Mouse (Mus musculus): ENCODE data around the gene Med27. TPM values are rescaled to one million over a fixed set of nuclear protein-coding genes. Genes with fewer than 3 reads are reported as not detected.

Med27 gene
- polyA plus RNA-seq, 1 experiment: 26.6 TPM

DNA sequence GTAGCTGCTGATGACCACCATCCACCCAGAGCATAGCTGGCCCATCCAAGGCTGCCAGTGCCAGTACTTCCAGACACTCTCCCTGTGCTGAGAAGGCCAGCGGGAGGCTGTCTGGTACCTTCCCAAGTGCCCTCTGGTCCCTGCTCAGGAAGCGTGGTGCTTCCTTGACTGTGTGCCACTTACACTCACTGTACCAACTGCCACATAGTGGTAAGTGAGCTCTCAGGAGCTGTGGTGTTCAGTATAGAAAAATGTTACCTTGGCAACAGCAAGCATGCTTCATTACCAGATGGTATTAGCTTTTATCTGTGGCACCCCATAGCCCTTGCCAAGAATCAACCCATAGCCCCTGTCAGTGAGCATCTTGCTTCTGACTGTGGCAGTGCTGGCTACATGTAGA lies 148.7 kb downstream of the Med27 start:
- TF ChIP-seq CTCF (IDR thresholded peaks at IDR 0.05; ENCODE audit: borderline replicate concordance, insufficient read depth, low read length) (no peak), POLR2A (IDR thresholded peaks at IDR 0.05; ENCODE audit: low read depth, low read length) (no peak)
- H3K4me1 ChIP-seq (ENCODE audit: control insufficient read depth, insufficient read depth, low read length): no peaks in the 10 kb centered on the region
- H3K27ac ChIP-seq (ENCODE audit: insufficient read depth, low read length): no peak overlapping the region
- H3K4me3 ChIP-seq (ENCODE audit: insufficient read depth, low read length): no peak overlapping the region

DNA sequence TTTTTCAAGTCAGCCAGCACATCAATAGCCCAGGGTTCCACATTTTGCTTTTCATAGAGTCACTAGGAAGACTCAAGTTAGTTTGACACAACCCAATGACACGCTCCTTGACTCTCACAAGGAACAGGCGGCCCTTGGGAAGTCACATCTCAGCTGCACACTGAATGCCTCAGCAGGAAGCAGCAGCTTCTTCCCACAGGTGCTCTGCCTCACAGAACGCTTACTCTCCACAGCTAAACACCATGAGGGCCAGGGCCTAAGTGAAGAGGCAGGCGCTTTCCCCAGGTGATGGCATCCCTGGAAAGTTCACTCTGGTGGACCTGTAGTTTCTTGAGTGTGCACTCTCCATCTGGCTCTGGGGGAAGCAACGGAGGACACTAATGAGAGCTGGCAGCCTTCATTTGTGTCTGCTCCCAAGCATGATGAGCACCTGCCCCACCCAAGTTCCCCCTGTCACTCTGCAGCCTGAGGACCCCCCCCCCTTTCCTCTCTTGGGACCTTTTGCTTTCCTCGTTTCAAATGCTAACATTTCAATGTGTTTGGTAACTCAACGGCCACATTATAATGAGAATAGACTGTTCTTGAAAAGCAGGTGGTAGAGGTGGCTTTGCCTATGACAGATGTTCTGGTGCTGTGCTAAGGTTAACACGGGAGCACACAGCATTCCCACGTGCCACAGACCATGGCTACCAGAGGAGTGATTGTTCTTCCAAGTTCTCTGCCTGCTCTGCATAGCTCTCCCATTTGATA lies 154.2 kb downstream of the Med27 start:
- H3K4me1 ChIP-seq (ENCODE audit: control insufficient read depth, insufficient read depth, low read length): no peaks in the 10 kb centered on the region
- no peak overlapping the region for H3K27ac ChIP-seq (ENCODE audit: insufficient read depth, low read length)
- TF ChIP-seq CTCF (IDR thresholded peaks at IDR 0.05; ENCODE audit: borderline replicate concordance, insufficient read depth, low read length) (no peak), POLR2A (IDR thresholded peaks at IDR 0.05; ENCODE audit: low read depth, low read length) (no peak)
- H3K4me3 ChIP-seq (ENCODE audit: insufficient read depth, low read length): no peak overlapping the region

DNA sequence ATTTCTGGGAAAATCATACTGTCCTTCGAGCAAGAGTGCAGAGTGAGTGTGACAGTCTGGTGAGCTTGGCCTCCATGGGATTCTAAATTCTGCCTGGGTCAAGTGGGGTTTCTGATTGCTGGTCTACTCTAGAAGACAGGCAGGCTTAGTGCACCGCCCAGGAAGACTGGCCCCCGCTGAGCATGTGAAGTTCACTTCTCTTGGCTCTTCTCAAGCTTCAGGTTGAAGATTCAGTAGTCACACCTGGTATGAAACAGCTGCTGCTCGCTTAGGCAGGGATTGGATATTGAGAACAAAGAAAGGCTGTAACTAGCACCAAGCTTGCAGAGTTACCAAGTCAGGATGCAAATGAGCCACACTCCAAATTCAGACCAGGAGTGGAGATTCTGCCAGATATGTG lies 154.8 kb downstream of the Med27 start:
- Histone ChIP-seq H3K4me1 (ENCODE audit: control insufficient read depth, insufficient read depth, low read length) (no peaks in the 10 kb centered on the region), H3K4me3 (ENCODE audit: insufficient read depth, low read length) (no peak overlapping the region), H3K27ac (ENCODE audit: insufficient read depth, low read length) (no peak overlapping the region)
- TF ChIP-seq POLR2A (IDR thresholded peaks at IDR 0.05; ENCODE audit: low read depth, low read length): no peak
- no peak for TF ChIP-seq CTCF (IDR thresholded peaks at IDR 0.05; ENCODE audit: borderline replicate concordance, insufficient read depth, low read length)

DNA sequence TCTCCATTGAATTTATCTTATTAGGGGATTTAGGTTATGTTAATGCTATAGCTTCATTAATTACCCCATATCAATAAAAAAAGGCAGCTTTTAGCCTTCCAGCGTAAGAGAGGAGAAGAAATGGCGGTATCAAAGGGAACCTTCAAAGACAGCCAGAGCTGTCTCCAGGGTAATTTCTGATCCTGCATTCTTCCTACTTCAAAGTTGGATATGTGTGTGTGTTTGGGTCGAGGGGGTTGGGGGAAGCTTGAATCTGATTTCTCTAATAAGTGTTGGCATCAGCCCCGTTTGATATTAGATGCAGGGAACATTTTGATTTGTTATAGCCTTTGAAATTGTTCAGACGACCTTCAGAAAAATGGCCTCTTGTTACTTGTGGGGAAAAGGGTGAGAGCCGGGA lies 158.2 kb downstream of the Med27 start:
- no peak overlapping the region for H3K4me3 ChIP-seq (ENCODE audit: insufficient read depth, low read length)
- TF ChIP-seq POLR2A (IDR thresholded peaks at IDR 0.05; ENCODE audit: low read depth, low read length) (no peak), CTCF (IDR thresholded peaks at IDR 0.05; ENCODE audit: borderline replicate concordance, insufficient read depth, low read length) (no peak)
- no peak overlapping the region for H3K27ac ChIP-seq (ENCODE audit: insufficient read depth, low read length)
- no peaks in the 10 kb centered on the region for H3K4me1 ChIP-seq (ENCODE audit: control insufficient read depth, insufficient read depth, low read length)

DNA sequence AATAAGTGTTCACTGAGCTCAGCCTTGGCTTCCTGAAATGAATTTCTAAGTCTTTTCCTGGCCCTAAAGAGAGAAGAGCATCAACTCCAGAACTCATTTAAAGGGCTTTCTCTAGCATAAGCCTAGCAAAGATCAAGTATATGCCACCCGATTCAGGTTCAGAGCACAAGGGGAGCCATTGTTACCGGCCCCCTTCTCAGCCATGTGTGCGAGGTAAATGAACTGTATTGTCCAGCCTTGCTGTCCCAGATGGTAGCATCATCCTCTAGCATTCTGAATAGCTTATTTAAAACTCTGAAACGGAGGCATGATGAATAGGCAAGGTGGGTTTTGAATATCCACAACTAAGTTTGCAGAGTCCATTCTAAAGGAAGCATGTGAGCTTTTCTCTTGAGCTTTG lies 159.8 kb downstream of the Med27 start:
- H3K4me1 ChIP-seq (ENCODE audit: control insufficient read depth, insufficient read depth, low read length): no peaks in the 10 kb centered on the region
- H3K27ac ChIP-seq (ENCODE audit: insufficient read depth, low read length): no peak overlapping the region
- H3K4me3 ChIP-seq (ENCODE audit: insufficient read depth, low read length): no peak overlapping the region
- TF ChIP-seq POLR2A (IDR thresholded peaks at IDR 0.05; ENCODE audit: low read depth, low read length) (no peak), CTCF (IDR thresholded peaks at IDR 0.05; ENCODE audit: borderline replicate concordance, insufficient read depth, low read length) (no peak)

DNA sequence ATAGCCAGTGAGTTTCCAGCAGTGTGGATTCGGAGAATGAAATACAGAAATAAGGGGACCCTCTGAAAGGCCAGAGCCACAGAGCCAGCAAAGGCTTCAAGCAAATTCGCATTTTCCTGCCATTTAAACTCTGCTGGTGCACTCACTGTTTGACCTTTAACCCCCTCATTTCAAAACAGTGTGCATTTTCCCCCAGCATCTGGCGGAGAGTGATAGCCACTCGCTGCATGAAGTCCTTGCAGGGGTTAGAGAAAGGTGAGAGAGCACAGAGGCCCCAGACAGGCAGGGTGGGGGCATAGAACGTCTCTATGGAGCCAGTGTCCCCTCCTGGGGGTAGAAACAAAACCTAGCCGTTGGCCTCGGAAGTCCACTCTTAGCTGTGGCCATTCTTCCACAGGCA lies 166.5 kb downstream of the Med27 start:
- Histone ChIP-seq H3K4me3 (ENCODE audit: insufficient read depth, low read length) (no peak overlapping the region), H3K27ac (ENCODE audit: insufficient read depth, low read length) (no peak overlapping the region), H3K4me1 (ENCODE audit: control insufficient read depth, insufficient read depth, low read length) (no peaks in the 10 kb centered on the region)
- TF ChIP-seq CTCF (IDR thresholded peaks at IDR 0.05; ENCODE audit: borderline replicate concordance, insufficient read depth, low read length) (no peak), POLR2A (IDR thresholded peaks at IDR 0.05; ENCODE audit: low read depth, low read length) (no peak)

DNA sequence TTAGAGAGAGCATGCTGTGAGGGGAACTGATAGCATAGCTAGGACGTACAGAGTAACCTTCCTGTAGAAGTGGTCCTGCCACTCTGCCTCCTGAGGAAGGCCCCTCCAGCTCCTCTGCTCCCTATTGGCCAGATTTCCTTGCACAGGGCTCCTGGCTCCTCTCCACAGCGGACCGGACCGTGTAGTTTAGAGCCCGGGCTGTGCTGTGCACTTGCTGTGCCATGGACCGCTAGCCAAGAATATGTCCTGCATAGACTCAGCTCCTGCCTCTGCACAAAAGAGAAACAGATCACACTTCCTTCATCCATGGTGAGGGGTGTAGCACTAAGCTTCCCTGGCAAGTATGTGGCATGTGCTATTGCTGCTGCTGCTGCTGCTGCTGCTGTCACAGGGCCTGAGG lies 168.2 kb downstream of the Med27 start:
- TF ChIP-seq CTCF (IDR thresholded peaks at IDR 0.05; ENCODE audit: borderline replicate concordance, insufficient read depth, low read length) (no peak), POLR2A (IDR thresholded peaks at IDR 0.05; ENCODE audit: low read depth, low read length) (no peak)
- Histone ChIP-seq H3K4me1 (ENCODE audit: control insufficient read depth, insufficient read depth, low read length) (no peaks in the 10 kb centered on the region), H3K4me3 (ENCODE audit: insufficient read depth, low read length) (no peak overlapping the region), H3K27ac (ENCODE audit: insufficient read depth, low read length) (no peak overlapping the region)

DNA sequence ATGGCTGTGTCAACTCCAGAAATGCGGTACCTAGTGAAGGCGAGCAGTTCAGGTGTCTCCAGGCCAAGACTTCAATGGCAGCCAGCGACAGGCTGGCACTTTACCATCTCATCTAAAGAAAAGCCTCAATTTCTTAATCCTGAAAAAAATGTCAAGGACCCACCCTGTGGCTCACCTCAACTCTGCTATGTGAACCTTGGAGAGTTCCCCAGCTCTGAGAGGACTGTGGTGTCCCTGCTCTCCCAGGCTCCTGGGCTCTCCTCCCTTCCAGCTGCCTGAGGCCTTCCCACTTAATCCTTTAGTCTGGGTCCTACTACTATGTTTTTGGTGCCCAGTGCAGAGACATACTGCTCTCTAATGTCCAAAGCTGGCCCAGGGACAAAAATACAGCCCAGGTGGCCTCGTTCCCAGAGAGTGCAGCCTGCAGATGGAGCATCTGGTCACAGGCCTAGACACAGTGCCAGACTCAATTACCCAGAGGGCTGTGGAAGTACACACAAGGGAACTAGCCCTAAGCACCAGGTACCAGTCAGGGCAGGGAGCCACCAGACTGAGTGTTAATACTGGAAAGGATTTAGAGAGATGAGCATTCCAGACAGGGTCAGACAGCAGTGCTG lies 169.3 kb downstream of the Med27 start:
- TF ChIP-seq POLR2A (IDR thresholded peaks at IDR 0.05; ENCODE audit: low read depth, low read length) (no peak), CTCF (IDR thresholded peaks at IDR 0.05; ENCODE audit: borderline replicate concordance, insufficient read depth, low read length) (no peak)
- H3K4me3 ChIP-seq (ENCODE audit: insufficient read depth, low read length): no peak overlapping the region
- H3K4me1 ChIP-seq (ENCODE audit: control insufficient read depth, insufficient read depth, low read length): no peaks in the 10 kb centered on the region
- H3K27ac ChIP-seq (ENCODE audit: insufficient read depth, low read length): no peak overlapping the region

DNA sequence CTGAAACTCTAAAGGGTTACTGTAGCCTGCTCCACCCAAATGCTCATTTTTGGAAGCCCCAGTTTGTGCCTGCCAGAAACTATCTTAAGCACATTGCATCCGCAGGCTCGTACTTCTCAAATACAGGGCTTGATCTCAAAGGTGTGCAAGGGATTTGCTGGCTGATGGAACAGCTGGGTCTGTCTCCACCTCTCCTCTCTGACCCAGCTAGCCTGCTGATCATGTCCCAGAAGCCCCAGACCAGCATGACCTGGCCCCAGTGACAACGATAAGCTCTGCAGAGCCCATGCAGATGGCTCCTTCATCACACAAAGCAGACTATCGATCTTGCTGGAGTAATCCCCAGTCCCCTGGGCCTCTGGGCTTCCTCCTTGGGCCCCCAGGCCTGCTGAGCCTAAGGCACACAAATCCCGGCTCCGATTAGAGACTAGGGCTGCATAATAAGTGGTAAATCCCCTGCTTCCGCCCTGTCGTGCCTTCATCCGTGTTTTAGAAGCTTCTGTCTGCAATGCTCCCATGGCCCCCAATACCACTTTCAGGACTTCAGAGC lies 170.1 kb downstream of the Med27 start:
- no peak for TF ChIP-seq CTCF (IDR thresholded peaks at IDR 0.05; ENCODE audit: borderline replicate concordance, insufficient read depth, low read length)
- no peak for TF ChIP-seq POLR2A (IDR thresholded peaks at IDR 0.05; ENCODE audit: low read depth, low read length)
- Histone ChIP-seq H3K27ac (ENCODE audit: insufficient read depth, low read length) (no peak overlapping the region), H3K4me1 (ENCODE audit: control insufficient read depth, insufficient read depth, low read length) (no peaks in the 10 kb centered on the region), H3K4me3 (ENCODE audit: insufficient read depth, low read length) (no peak overlapping the region)

DNA sequence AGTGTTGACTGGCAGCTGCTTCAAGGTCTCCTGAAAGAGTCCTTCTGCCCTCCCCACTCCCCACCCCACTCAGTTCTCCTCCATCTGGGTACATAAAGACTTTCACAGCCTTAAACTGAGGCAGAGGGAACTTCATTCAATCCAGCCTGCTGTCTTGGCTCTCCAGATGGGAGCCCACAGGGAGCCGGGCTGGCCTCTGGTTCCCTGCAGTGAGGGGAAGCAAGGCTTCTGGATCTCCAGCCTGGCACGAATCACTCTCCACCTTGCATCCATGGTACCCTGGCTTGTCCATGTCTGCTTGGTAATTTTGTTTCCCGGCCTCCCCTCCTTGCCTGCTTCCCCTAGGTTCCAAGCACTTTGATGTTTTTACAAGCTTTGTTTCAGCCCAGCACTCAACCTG lies 172.8 kb downstream of the Med27 start:
- H3K4me3 ChIP-seq (ENCODE audit: insufficient read depth, low read length): no peak overlapping the region
- no peaks in the 10 kb centered on the region for H3K4me1 ChIP-seq (ENCODE audit: control insufficient read depth, insufficient read depth, low read length)
- no peak overlapping the region for H3K27ac ChIP-seq (ENCODE audit: insufficient read depth, low read length)
- TF ChIP-seq POLR2A (IDR thresholded peaks at IDR 0.05; ENCODE audit: low read depth, low read length) (no peak), CTCF (IDR thresholded peaks at IDR 0.05; ENCODE audit: borderline replicate concordance, insufficient read depth, low read length) (no peak)

All from embryonic fibroblast, embryonic 13.5 days (primary cell).